Mouse (Mus musculus): Measurements from ENCODE around the gene Scd4. TPM values are rescaled to one million over a fixed set of nuclear protein-coding genes. Genes with fewer than 3 reads are reported as not detected.
"Not testable (repeated sequence)": the region's sequence is repeated elsewhere in the genome, so short reads cannot be mapped to it uniquely, and the experiment has no call there.

The Scd4 gene
- polyA plus RNA-seq, 1 experiment from 2014 or later, result 0.16 TPM

GRCm38 (mm10) chr19:44304851-44305510 is 27.9 kb upstream of the Scd4 start:
- DNase-seq (ENCODE audit: low spot score) (peak; percentile 28), ATAC-seq (replicated peaks; ENCODE audit: low FRiP score) (no peak)
- H3K36me3 ChIP-seq (ENCODE audit: control insufficient read depth, insufficient read depth, low read length), result peaks cover 62% of the 10 kb centered on the region
- 0 out of 2 replicates have a peak overlapping the region, but pooled peaks have one; percentile 13 for H3K27ac ChIP-seq (ENCODE audit: low read depth, low read length)
- no peak overlapping the region for H3K9ac ChIP-seq (ENCODE audit: low read depth, low read length)
- no peaks in the 10 kb centered on the region for H3K9me3 ChIP-seq (ENCODE audit: control insufficient read depth, low read length)
- H3K27me3 ChIP-seq (replicated peaks; ENCODE audit: control insufficient read depth, insufficient read depth, low read length), result no peaks in the 10 kb centered on the region
- no peak overlapping the region for H3K4me2 ChIP-seq
- no peak overlapping the region for H3K4me3 ChIP-seq (ENCODE audit: low read depth, low read length)
- WGBS, result 93% methylated on average over 16 of the region's 16 CpGs
- H3K4me1 ChIP-seq (replicated peaks; ENCODE audit: control insufficient read depth, insufficient read depth, low read length), result peaks cover 20% of the 10 kb centered on the region

GRCm38 (mm10) chr19:44305701-44306100 is 27.2 kb upstream of the Scd4 start:
- peak; percentile 28 for DNase-seq (ENCODE audit: low spot score)
- H3K4me3 ChIP-seq (ENCODE audit: low read depth, low read length), result no peak overlapping the region
- H3K4me1 ChIP-seq (replicated peaks; ENCODE audit: control insufficient read depth, insufficient read depth, low read length), result peaks cover 12% of the 10 kb centered on the region
- no peaks in the 10 kb centered on the region for H3K9me3 ChIP-seq (ENCODE audit: control insufficient read depth, low read length)
- ATAC-seq (replicated peaks; ENCODE audit: low FRiP score), result no peak
- no peak overlapping the region for H3K27ac ChIP-seq (ENCODE audit: low read depth, low read length)
- H3K36me3 ChIP-seq (ENCODE audit: control insufficient read depth, insufficient read depth, low read length), result peaks cover 55% of the 10 kb centered on the region
- H3K4me2 ChIP-seq, result no peak overlapping the region
- no peaks in the 10 kb centered on the region for H3K27me3 ChIP-seq (replicated peaks; ENCODE audit: control insufficient read depth, insufficient read depth, low read length)
- WGBS, result 93% methylated on average over 15 of the region's 15 CpGs
- H3K9ac ChIP-seq (ENCODE audit: low read depth, low read length), result no peak overlapping the region

- H3K27ac ChIP-seq (ENCODE audit: low read depth, low read length), result no peak overlapping the region
- H3K4me1 ChIP-seq (replicated peaks; ENCODE audit: control insufficient read depth, insufficient read depth, low read length), result peaks cover 12% of the 10 kb centered on the region
- 84% methylated on average over 7 of the region's 7 CpGs for WGBS
- no peak for DNase-seq (ENCODE audit: low spot score)
- H3K27me3 ChIP-seq (replicated peaks; ENCODE audit: control insufficient read depth, insufficient read depth, low read length), result no peaks in the 10 kb centered on the region
- no peak for ATAC-seq (replicated peaks; ENCODE audit: low FRiP score)
- no peak overlapping the region for H3K4me2 ChIP-seq
- H3K9ac ChIP-seq (ENCODE audit: low read depth, low read length), result no peak overlapping the region
- H3K4me3 ChIP-seq (ENCODE audit: low read depth, low read length), result no peak overlapping the region
- peaks cover 50% of the 10 kb centered on the region for H3K36me3 ChIP-seq (ENCODE audit: control insufficient read depth, insufficient read depth, low read length)
- no peaks in the 10 kb centered on the region for H3K9me3 ChIP-seq (ENCODE audit: control insufficient read depth, low read length)
Observed at GRCm38 (mm10) chr19:44306171-44306570, 26.7 kb upstream of the Scd4 start.

GRCm38 (mm10) chr19:44307101-44307914 is 25.6 kb upstream of the Scd4 start:
- peaks cover 14% of the 10 kb centered on the region for H3K4me1 ChIP-seq (replicated peaks; ENCODE audit: control insufficient read depth, insufficient read depth, low read length)
- 83% methylated on average over 9 of the region's 9 CpGs for WGBS
- no peak overlapping the region for H3K9ac ChIP-seq (ENCODE audit: low read depth, low read length)
- no peak overlapping the region for H3K4me3 ChIP-seq (ENCODE audit: low read depth, low read length)
- ATAC-seq (replicated peaks; ENCODE audit: low FRiP score), result no peak
- no peaks in the 10 kb centered on the region for H3K9me3 ChIP-seq (ENCODE audit: control insufficient read depth, low read length)
- H3K4me2 ChIP-seq, result no peak overlapping the region
- DNase-seq (ENCODE audit: low spot score), result peak; percentile 30
- peaks cover 43% of the 10 kb centered on the region for H3K36me3 ChIP-seq (ENCODE audit: control insufficient read depth, insufficient read depth, low read length)
- H3K27ac ChIP-seq (ENCODE audit: low read depth, low read length), result no peak overlapping the region
- H3K27me3 ChIP-seq (replicated peaks; ENCODE audit: control insufficient read depth, insufficient read depth, low read length), result no peaks in the 10 kb centered on the region

- Histone ChIP-seq H3K36me3 (ENCODE audit: control insufficient read depth, insufficient read depth, low read length) (peaks cover 38% of the 10 kb centered on the region), H3K4me1 (replicated peaks; ENCODE audit: control insufficient read depth, insufficient read depth, low read length) (peaks cover 14% of the 10 kb centered on the region), H3K27ac (ENCODE audit: low read depth, low read length) (no peak overlapping the region), H3K27me3 (replicated peaks; ENCODE audit: control insufficient read depth, insufficient read depth, low read length) (no peaks in the 10 kb centered on the region), H3K9me3 (ENCODE audit: control insufficient read depth, low read length) (no peaks in the 10 kb centered on the region), H3K9ac (ENCODE audit: low read depth, low read length) (no peak overlapping the region), H3K4me3 (ENCODE audit: low read depth, low read length) (no peak overlapping the region), H3K4me2 (no peak overlapping the region)
- peak; percentile 26 for DNase-seq (ENCODE audit: low spot score)
- 82% methylated on average over 6 of the region's 6 CpGs for WGBS
- no peak for ATAC-seq (replicated peaks; ENCODE audit: low FRiP score)
Observed at GRCm38 (mm10) chr19:44307915-44308470, 24.9 kb upstream of the Scd4 start.

- DNase-seq (ENCODE audit: low spot score), result peak; percentile 26
- no peaks in the 10 kb centered on the region for H3K9me3 ChIP-seq (ENCODE audit: control insufficient read depth, low read length)
- no peak for ATAC-seq (replicated peaks; ENCODE audit: low FRiP score)
- no peak overlapping the region for H3K4me3 ChIP-seq (ENCODE audit: low read depth, low read length)
- H3K27ac ChIP-seq (ENCODE audit: low read depth, low read length), result no peak overlapping the region
- H3K9ac ChIP-seq (ENCODE audit: low read depth, low read length), result no peak overlapping the region
- H3K36me3 ChIP-seq (ENCODE audit: control insufficient read depth, insufficient read depth, low read length), result peaks cover 32% of the 10 kb centered on the region
- H3K27me3 ChIP-seq (replicated peaks; ENCODE audit: control insufficient read depth, insufficient read depth, low read length), result no peaks in the 10 kb centered on the region
- H3K4me2 ChIP-seq, result no peak overlapping the region
- 88% methylated on average over 8 of the region's 8 CpGs for WGBS
- H3K4me1 ChIP-seq (replicated peaks; ENCODE audit: control insufficient read depth, insufficient read depth, low read length), result peaks cover 14% of the 10 kb centered on the region
Observed at GRCm38 (mm10) chr19:44308611-44309246, 24.2 kb upstream of the Scd4 start.

GRCm38 (mm10) chr19:44309351-44310154 is 23.3 kb upstream of the Scd4 start:
- no peak overlapping the region for H3K4me3 ChIP-seq (ENCODE audit: low read depth, low read length)
- DNase-seq (ENCODE audit: low spot score) (no peak), ATAC-seq (replicated peaks; ENCODE audit: low FRiP score) (no peak)
- H3K9ac ChIP-seq (ENCODE audit: low read depth, low read length), result no peak overlapping the region
- no peak overlapping the region for H3K4me2 ChIP-seq
- H3K27me3 ChIP-seq (replicated peaks; ENCODE audit: control insufficient read depth, insufficient read depth, low read length), result no peaks in the 10 kb centered on the region
- WGBS, result 82% methylated on average over 12 of the region's 12 CpGs
- H3K36me3 ChIP-seq (ENCODE audit: control insufficient read depth, insufficient read depth, low read length), result peaks cover 24% of the 10 kb centered on the region
- no peak overlapping the region for H3K27ac ChIP-seq (ENCODE audit: low read depth, low read length)
- no peaks in the 10 kb centered on the region for H3K9me3 ChIP-seq (ENCODE audit: control insufficient read depth, low read length)
- peaks cover 18% of the 10 kb centered on the region for H3K4me1 ChIP-seq (replicated peaks; ENCODE audit: control insufficient read depth, insufficient read depth, low read length)

- not testable (repeated sequence) for H3K27me3 ChIP-seq (replicated peaks; ENCODE audit: control insufficient read depth, insufficient read depth, low read length); DNase-seq (ENCODE audit: low spot score); H3K4me2 ChIP-seq; H3K27ac ChIP-seq (ENCODE audit: low read depth, low read length); H3K9ac ChIP-seq (ENCODE audit: low read depth, low read length); H3K9me3 ChIP-seq (ENCODE audit: control insufficient read depth, low read length); H3K4me3 ChIP-seq (ENCODE audit: low read depth, low read length); ATAC-seq (replicated peaks; ENCODE audit: low FRiP score)
- 82% methylated on average over 1 of the region's 1 CpGs for WGBS
- Histone ChIP-seq H3K36me3 (ENCODE audit: control insufficient read depth, insufficient read depth, low read length) (peaks cover 18% of the 10 kb centered on the region; the same call in 1 of the 2 replicates), H3K4me1 (replicated peaks; ENCODE audit: control insufficient read depth, insufficient read depth, low read length) (peaks cover 18% of the 10 kb centered on the region)
Observed at GRCm38 (mm10) chr19:44310155-44310575, 22.7 kb upstream of the Scd4 start.

Measured in liver, embryonic 11.5 days (tissue).